Mouse (Mus musculus) cerebral cortex, adult 2 months (tissue): ENCODE measurements around the gene Zfp599.

Experiments used
- WGBS: fragments of 180-500 bp; shearing (Covaris S2); methylation state at CpG from one replicate; pipeline ENCODE4 v1.1.7; 2018; 5-methylcytosine and 5-hydroxymethylcytosine counted together

The Zfp599 gene

GRCm38 (mm10) chr9:22217858-22218493, 41.7 kb downstream of the Zfp599 start:
- WGBS = 67% methylated on average over 8 of the region's 8 CpGs

- 52% methylated on average over 3 of the region's 3 CpGs for WGBS
Observed at GRCm38 (mm10) chr9:22216705-22217104, 43.0 kb downstream of the Zfp599 start.

DNA sequence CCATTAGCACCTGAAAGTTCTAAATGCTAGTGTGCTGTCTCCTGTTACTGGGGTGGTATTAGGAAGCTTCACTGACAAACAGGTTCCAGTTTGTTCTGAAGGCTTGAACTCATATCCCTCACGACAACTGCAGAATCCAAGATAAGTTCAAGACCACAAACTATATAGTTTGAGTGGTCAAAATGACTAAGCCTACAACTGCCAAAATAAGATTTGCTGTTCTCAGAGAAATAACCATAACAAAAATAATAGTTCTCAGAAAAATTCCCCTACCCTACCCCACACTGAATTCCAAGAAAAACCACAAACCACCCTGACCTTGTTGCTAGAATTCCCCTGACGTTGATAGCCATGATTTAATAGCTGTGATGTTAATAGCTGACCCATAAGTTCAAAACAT, 45.1 kb downstream of the Zfp599 start:
- WGBS = 96% methylated on average over 2 of the region's 2 CpGs

GRCm38 (mm10) chr9:22213785-22214194, 45.9 kb downstream of the Zfp599 start:
- WGBS = 69% methylated on average over 2 of the region's 2 CpGs
